Mouse (Mus musculus): ENCODE data around the gene Hist1h2an. TPM values are rescaled to one million over a fixed set of nuclear protein-coding genes. Genes with fewer than 3 reads are reported as not detected.
"Not testable (repeated sequence)": the region's sequence is repeated elsewhere in the genome, so short reads cannot be mapped to it uniquely, and the experiment has no call there.

Hist1h2an gene
- polyA plus RNA-seq, 1 experiment from 2014 or later: 4.1 TPM

DNA sequence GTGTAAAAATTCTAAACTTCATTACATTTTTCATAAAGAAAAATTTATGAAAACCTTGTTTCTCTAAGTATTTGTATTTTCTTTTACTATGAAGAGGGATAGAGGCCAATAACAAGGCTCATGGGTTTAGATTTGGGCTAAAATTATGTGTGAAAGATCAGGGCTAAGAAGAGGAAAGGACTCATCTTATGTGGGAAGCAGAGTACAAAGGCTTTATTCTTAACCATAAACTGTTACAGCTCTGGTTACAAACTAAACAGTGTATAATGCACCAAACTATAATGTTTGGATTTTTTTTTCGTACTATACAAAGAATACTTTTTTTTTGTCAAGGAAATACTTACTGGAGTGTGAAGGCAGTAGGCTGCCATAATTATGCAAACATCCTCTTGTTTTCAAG, 31.3 kb downstream of the Hist1h2an start:
- Histone ChIP-seq H3K27ac (ENCODE audit: low read length) (no peak overlapping the region), H3K9me3 (ENCODE audit: control insufficient read depth, low read length) (no peaks in the 10 kb centered on the region), H3K36me3 (ENCODE audit: control insufficient read depth, insufficient read depth, low read length) (no peaks in the 10 kb centered on the region), H3K4me1 (ENCODE audit: control insufficient read depth, insufficient read depth, low read length) (0 out of 2 replicates have a peak, but pooled peaks cover 3% of the 10 kb centered on the region), H3K4me3 (ENCODE audit: low read length) (no peak overlapping the region), H3K9ac (ENCODE audit: low read depth, low read length) (no peak overlapping the region), H3K27me3 (replicated peaks; ENCODE audit: control insufficient read depth, insufficient read depth, low read length) (no peaks in the 10 kb centered on the region), H3K4me2 (ENCODE audit: low read depth, low read length) (no peak overlapping the region)
- 69% methylated on average over 1 of the region's 1 CpGs for WGBS
- ATAC-seq: no peak

DNA sequence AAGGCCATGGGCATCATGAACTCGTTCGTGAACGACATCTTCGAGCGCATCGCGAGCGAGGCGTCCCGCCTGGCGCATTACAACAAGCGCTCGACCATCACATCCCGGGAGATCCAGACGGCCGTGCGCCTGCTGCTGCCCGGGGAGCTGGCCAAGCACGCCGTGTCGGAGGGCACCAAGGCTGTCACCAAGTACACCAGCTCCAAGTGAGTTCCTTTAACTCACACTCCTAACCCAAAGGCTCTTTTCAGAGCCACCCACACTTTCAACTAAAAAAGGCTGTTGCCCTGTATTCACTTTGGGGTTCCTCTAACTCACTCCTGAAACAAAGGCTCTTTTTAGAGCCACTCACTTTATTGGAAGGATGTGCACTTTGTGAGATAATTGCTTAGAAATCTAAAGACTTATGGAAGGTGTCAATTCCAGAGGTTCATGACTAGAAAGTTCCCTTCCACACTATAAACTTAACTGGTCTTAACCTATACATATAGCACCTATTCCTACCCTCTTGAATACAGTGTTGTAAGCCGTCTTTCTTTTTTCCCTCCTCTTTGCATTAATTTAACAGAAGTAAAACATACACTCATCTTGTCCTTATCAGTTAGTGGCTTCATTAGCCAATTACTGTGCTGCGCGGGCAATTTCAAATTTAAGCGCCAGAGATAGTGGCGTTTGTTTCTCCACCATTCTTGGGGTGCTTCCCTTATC, 32.6 kb downstream of the Hist1h2an start:
- WGBS: under 1% methylated on average over 19 of the region's 26 CpGs
- peak; percentile 17 for ATAC-seq

DNA sequence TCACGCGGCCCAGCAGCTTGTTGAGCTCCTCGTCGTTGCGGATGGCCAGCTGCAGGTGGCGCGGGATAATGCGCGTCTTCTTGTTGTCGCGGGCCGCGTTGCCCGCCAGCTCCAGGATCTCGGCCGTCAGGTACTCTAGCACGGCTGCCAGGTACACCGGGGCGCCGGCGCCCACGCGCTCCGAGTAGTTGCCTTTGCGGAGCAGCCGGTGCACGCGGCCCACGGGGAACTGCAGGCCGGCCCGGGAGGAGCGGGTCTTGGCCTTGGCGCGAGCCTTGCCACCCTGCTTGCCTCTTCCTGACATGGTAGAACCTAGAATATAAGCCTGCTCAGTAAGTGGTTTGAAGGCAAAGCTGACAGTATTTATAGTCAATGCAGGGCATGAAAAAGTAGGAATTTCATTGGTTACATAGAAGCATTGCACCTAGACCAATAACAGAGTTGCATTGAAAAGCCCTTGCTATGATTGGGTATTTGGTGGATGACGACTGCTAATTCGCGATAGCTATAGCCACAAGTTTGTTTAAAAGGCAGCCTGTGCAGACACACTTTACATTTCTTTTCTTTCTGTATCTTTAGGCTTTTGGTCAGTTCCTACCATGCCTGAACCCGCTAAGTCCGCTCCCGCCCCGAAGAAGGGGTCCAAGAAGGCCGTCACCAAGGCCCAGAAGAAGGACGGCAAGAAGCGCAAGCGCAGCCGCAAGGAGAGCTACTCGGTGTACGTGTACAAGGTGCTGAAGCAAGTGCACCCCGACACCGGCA, 33.3 kb downstream of the Hist1h2an start, which contains the start of the genes Hist1h2ak and Hist1h2bn:
Gene Hist1h2ak (minus strand): TSS at position 304 of the 762 bp plus-strand sequence.
Gene Hist1h2bn (plus strand): TSS at position 600 of the 762 bp plus-strand sequence.
- peak; percentile 94 for ATAC-seq
- Histone ChIP-seq H3K9ac (ENCODE audit: low read depth, low read length) (peak within 1 kb of the TSS; percentile 70), H3K4me2 (ENCODE audit: low read depth, low read length) (peak within 1 kb of the TSS; percentile 65), H3K4me3 (ENCODE audit: low read length) (peak within 1 kb of the TSS; percentile 49), H3K27ac (ENCODE audit: low read length) (peak within 1 kb of the TSS; percentile 93)
- not testable (repeated sequence) for H3K9me3 ChIP-seq (ENCODE audit: control insufficient read depth, low read length); H3K36me3 ChIP-seq (ENCODE audit: control insufficient read depth, insufficient read depth, low read length); H3K4me1 ChIP-seq (ENCODE audit: control insufficient read depth, insufficient read depth, low read length); H3K27me3 ChIP-seq (replicated peaks; ENCODE audit: control insufficient read depth, insufficient read depth, low read length)
- under 1% methylated on average over 44 of the region's 50 CpGs for whole genome bisulfite sequencing

More for the DNA sequence above, 32.6 kb downstream of the Hist1h2an start:
- Histone ChIP-seq H3K4me3 (ENCODE audit: low read length) (peak overlapping the region; percentile 49), H3K27ac (ENCODE audit: low read length) (peak overlapping the region; percentile 83), H3K9ac (ENCODE audit: low read depth, low read length) (peak overlapping the region; percentile 65), H3K4me2 (ENCODE audit: low read depth, low read length) (peak overlapping the region; percentile 65)
- not testable (repeated sequence) for H3K9me3 ChIP-seq (ENCODE audit: control insufficient read depth, low read length); H3K36me3 ChIP-seq (ENCODE audit: control insufficient read depth, insufficient read depth, low read length); H3K4me1 ChIP-seq (ENCODE audit: control insufficient read depth, insufficient read depth, low read length); H3K27me3 ChIP-seq (replicated peaks; ENCODE audit: control insufficient read depth, insufficient read depth, low read length)

DNA sequence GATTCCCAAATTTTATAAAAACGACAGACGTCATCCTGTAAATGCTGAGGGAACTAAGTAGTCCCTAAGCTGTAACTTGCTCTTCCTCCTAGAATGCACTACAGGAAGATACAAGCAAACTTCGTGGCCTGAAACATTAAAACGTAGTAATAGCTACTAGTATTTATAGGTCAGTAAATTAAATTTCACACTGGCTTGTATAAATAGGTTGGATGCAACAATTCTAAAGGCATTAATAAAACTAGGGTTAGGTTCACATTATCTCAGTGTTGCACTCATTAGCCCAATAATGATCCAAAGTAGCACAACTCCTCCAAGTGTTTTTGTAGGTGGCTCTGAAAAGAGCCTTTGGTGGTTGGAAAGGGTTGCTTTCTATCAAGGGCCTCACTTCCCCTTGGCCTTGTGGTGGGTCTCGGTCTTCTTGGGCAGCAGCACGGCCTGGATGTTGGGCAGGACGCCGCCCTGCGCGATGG, 33.9 kb downstream of the Hist1h2an start:
- H3K27me3 ChIP-seq (replicated peaks; ENCODE audit: control insufficient read depth, insufficient read depth, low read length): no peaks in the 10 kb centered on the region
- peak overlapping the region; percentile 60 for H3K4me2 ChIP-seq (ENCODE audit: low read depth, low read length)
- no peaks in the 10 kb centered on the region for H3K36me3 ChIP-seq (ENCODE audit: control insufficient read depth, insufficient read depth, low read length)
- peak overlapping the region; percentile 48 for H3K4me3 ChIP-seq (ENCODE audit: low read length)
- peak overlapping the region; percentile 93 for H3K27ac ChIP-seq (ENCODE audit: low read length)
- H3K4me1 ChIP-seq (ENCODE audit: control insufficient read depth, insufficient read depth, low read length): peaks cover 5% of the 10 kb centered on the region; the same call in 1 of the 2 replicates
- H3K9ac ChIP-seq (ENCODE audit: low read depth, low read length): peak overlapping the region; percentile 70
- 3% methylated on average over 10 of the region's 10 CpGs for whole genome bisulfite sequencing
- ATAC-seq: no peak
- H3K9me3 ChIP-seq (ENCODE audit: control insufficient read depth, low read length): no peaks in the 10 kb centered on the region

DNA sequence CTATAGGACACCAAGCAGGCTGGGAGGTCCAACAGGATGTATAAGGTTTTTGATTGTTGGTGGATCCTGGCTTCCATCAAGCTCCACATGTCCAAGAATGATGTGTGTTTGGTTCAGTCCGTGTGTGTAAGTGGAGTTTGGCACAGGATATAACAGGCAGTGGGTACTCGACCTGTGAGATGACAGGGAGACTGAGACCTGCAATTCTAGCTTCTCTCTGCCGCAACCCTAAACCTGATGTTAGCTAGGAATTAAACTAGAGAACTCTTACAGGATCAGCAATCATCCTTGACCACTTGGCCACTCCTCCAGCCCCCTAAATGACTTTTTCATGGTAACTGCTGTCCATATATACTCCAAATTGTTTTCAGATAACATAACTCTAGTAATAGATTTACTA, 34.7 kb downstream of the Hist1h2an start:
- Histone ChIP-seq H3K9me3 (ENCODE audit: control insufficient read depth, low read length) (no peaks in the 10 kb centered on the region), H3K27ac (ENCODE audit: low read length) (peak overlapping the region; percentile 12; the same call in 1 of the 2 replicates), H3K36me3 (ENCODE audit: control insufficient read depth, insufficient read depth, low read length) (no peaks in the 10 kb centered on the region), H3K4me1 (ENCODE audit: control insufficient read depth, insufficient read depth, low read length) (peaks cover 8% of the 10 kb centered on the region; the same call in 1 of the 2 replicates), H3K9ac (ENCODE audit: low read depth, low read length) (0 out of 2 replicates have a peak overlapping the region, but pooled peaks have one; percentile 29), H3K4me3 (ENCODE audit: low read length) (0 out of 2 replicates have a peak overlapping the region, but pooled peaks have one; percentile 1), H3K27me3 (replicated peaks; ENCODE audit: control insufficient read depth, insufficient read depth, low read length) (no peaks in the 10 kb centered on the region), H3K4me2 (ENCODE audit: low read depth, low read length) (peak overlapping the region; percentile 60)
- WGBS: 42% methylated on average over 3 of the region's 3 CpGs
- no peak for ATAC-seq

DNA sequence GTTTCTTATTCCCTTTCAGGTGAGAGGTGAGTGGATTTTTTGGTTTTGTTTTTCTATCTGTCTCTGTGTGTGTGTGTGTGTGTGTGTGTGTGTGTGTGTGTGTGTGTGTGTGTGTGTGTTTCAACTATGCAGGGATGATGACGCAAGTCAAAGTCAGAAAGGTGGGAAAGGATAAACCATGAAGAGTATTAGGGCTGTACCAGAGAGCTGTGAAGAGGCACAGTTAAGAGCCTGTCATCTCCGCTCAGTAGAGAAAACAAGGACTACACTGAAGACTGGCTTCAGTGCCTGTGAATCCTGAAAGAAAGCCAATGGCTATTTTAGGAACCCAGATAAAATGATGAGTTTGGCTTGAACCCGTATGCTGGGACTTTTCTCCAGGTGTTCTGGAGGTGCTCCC, 35.2 kb downstream of the Hist1h2an start:
- H3K4me2 ChIP-seq (ENCODE audit: low read depth, low read length): no peak overlapping the region
- H3K27me3 ChIP-seq (replicated peaks; ENCODE audit: control insufficient read depth, insufficient read depth, low read length): no peaks in the 10 kb centered on the region
- peak overlapping the region; percentile 12; the same call in 1 of the 2 replicates for H3K27ac ChIP-seq (ENCODE audit: low read length)
- no peak overlapping the region for H3K9ac ChIP-seq (ENCODE audit: low read depth, low read length)
- no peaks in the 10 kb centered on the region for H3K36me3 ChIP-seq (ENCODE audit: control insufficient read depth, insufficient read depth, low read length)
- ATAC-seq: no peak
- 71% methylated on average over 3 of the region's 3 CpGs for WGBS
- H3K4me3 ChIP-seq (ENCODE audit: low read length): no peak overlapping the region
- peaks cover 9% of the 10 kb centered on the region; the same call in 1 of the 2 replicates for H3K4me1 ChIP-seq (ENCODE audit: control insufficient read depth, insufficient read depth, low read length)
- H3K9me3 ChIP-seq (ENCODE audit: control insufficient read depth, low read length): no peaks in the 10 kb centered on the region

DNA sequence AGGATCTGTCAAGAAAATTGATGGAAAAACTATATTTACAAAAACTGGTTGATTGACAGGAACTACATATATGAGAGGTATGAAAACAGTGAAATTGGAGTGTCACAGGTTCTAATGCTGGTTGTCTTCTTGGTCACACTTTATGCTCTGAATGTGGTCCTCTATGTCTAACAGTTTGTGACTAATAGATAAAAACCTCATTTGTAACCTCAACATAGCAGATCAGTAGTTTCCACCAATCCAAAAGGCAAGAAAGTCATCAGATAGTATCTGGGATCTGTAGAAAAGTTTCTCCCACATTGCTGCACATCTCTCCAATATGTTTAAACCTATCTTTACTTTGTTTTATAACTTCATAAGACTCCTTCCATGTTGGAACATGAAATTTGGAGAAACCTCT, 35.6 kb downstream of the Hist1h2an start:
- no peak overlapping the region for H3K27ac ChIP-seq (ENCODE audit: low read length)
- no peak overlapping the region for H3K4me3 ChIP-seq (ENCODE audit: low read length)
- no peak overlapping the region for H3K4me2 ChIP-seq (ENCODE audit: low read depth, low read length)
- no peak for ATAC-seq
- H3K4me1 ChIP-seq (ENCODE audit: control insufficient read depth, insufficient read depth, low read length): peaks cover 9% of the 10 kb centered on the region; the same call in 1 of the 2 replicates
- H3K36me3 ChIP-seq (ENCODE audit: control insufficient read depth, insufficient read depth, low read length): no peaks in the 10 kb centered on the region
- no peak overlapping the region for H3K9ac ChIP-seq (ENCODE audit: low read depth, low read length)
- no peaks in the 10 kb centered on the region for H3K9me3 ChIP-seq (ENCODE audit: control insufficient read depth, low read length)
- H3K27me3 ChIP-seq (replicated peaks; ENCODE audit: control insufficient read depth, insufficient read depth, low read length): no peaks in the 10 kb centered on the region

DNA sequence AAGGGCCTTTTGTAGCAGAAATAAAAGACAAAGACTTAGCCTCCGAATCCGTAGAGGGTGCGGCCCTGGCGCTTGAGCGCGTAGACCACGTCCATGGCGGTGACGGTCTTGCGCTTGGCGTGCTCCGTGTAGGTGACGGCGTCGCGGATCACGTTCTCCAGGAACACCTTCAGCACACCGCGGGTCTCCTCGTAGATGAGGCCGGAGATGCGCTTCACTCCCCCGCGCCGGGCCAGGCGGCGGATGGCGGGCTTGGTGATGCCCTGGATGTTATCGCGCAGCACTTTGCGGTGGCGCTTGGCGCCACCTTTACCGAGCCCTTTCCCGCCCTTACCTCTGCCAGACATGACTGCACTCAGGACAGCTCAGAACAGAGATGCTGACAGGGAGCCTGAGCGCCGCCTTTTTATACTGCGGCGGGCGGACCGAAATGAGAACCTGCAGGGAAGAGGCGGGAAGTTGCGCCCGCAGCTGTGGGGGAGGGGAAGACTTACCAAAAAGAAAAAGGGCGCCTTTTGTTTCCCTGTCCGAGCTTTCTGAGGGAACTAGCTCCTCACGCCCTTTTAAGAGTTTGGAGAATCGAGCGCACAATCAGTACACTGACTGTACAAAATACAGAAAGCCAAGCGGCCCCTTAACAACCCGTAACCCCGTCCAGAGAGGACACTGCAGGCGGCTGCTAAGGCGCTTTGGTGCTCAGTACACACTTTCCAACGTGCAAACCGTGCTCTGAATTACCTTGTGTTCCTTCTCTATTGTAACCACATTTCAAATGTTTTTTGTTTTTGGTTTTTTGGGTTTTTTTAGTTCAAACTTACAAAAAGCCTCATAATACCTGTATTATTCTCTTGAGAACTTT, 36.6 kb downstream of the Hist1h2an start, which contains the start of gene Hist1h4k:
Gene Hist1h4k (minus strand): TSS at position 347 of the 859 bp plus-strand sequence.
- peak within 1 kb of the TSS; percentile 89 for H3K27ac ChIP-seq (ENCODE audit: low read length)
- H3K4me2 ChIP-seq (ENCODE audit: low read depth, low read length): peak within 1 kb of the TSS; percentile 56
- not testable (repeated sequence) for H3K36me3 ChIP-seq (ENCODE audit: control insufficient read depth, insufficient read depth, low read length); H3K27me3 ChIP-seq (replicated peaks; ENCODE audit: control insufficient read depth, insufficient read depth, low read length); H3K4me1 ChIP-seq (ENCODE audit: control insufficient read depth, insufficient read depth, low read length); H3K9me3 ChIP-seq (ENCODE audit: control insufficient read depth, low read length)
- peak within 1 kb of the TSS; percentile 55 for H3K4me3 ChIP-seq (ENCODE audit: low read length)
- peak; percentile 78 for ATAC-seq
- under 1% methylated on average over 45 of the region's 56 CpGs for WGBS
- H3K9ac ChIP-seq (ENCODE audit: low read depth, low read length): peak within 1 kb of the TSS; percentile 68
